Mouse (Mus musculus) brown adipose tissue, adult 24 weeks (tissue): ENCODE data around the gene Gm21973. TPM values are rescaled to one million over a fixed set of nuclear protein-coding genes. Genes with fewer than 3 reads are reported as not detected.

Experiments
- polyA plus RNA-seq: library from polyadenylated mRNA; stranded (reverse); fragments of >200 nt; gene quantifications from 2 replicates; pipeline ENCODE4 v1.2.4, GENCODE M21; 2012; ENCODE audit not compliant: missing spikeins, insufficient read depth, insufficient read length

Gm21973 gene
- polyA plus RNA-seq, 1 experiment: not detected

Other genes starting within 250 kb of the Gm21973 start
- 0.13 and 0.16 TPM in 2 replicates for gene Prlr, start 148.1 kb upstream of the Gm21973 start, polyA plus RNA-seq
- not detected in 2 replicates for gene Agxt2, start 33.2 kb downstream of the Gm21973 start, polyA plus RNA-seq
- gene Dnajc21, start 145.1 kb downstream of the Gm21973 start, polyA plus RNA-seq: 43.8 and 52.2 TPM in 2 replicates
- gene Brix1, start 160.6 kb downstream of the Gm21973 start, polyA plus RNA-seq: 26.3 and 29.3 TPM in 2 replicates
- 3.9 and 7.8 TPM in 2 replicates for gene Rad1, start 160.6 kb downstream of the Gm21973 start, polyA plus RNA-seq
- gene Ttc23l, start 233.3 kb downstream of the Gm21973 start, polyA plus RNA-seq: not detected in 2 replicates